Mouse (Mus musculus) neural tube, embryonic 15.5 days (tissue): ENCODE measurements around the gene Chac1. TPM values are rescaled to one million over a fixed set of nuclear protein-coding genes. Genes with fewer than 3 reads are reported as not detected.

ENCODE experiments used
- ATAC-seq: fragments of 200-750 bp; cut with Nextera tagmentation; 2 replicates; pipeline ENCODE4 v1.8.0; 2017; ENCODE audit warnings: mild to moderate bottlenecking, moderate TSS enrichment, moderate library complexity; ENCODE audit not compliant: low FRiP score
- H3K27ac ChIP-seq: fragments of 300-500 bp; sonication (generic); replicated peaks from 2 replicates; pipeline ENCODE4 v1.5.1; 2015; ENCODE audit warnings: mild to moderate bottlenecking, inconsistent platforms
- H3K27me3 ChIP-seq: fragments of 300-500 bp; sonication (generic); replicated peaks from 2 replicates; pipeline ENCODE4 v1.6.1; 2015; ENCODE audit warnings: inconsistent platforms
- H3K36me3 ChIP-seq: fragments of 300-500 bp; sonication (generic); 2 replicates; pipeline ENCODE4 v1.6.1; 2015; ENCODE audit warnings: inconsistent platforms
- H3K4me1 ChIP-seq: fragments of 300-500 bp; sonication (generic); 2 replicates; pipeline ENCODE4 v1.6.1; 2015; ENCODE audit warnings: inconsistent platforms
- H3K4me2 ChIP-seq: fragments of 300-500 bp; sonication (generic); 2 replicates; pipeline ENCODE4 v1.6.1; 2015; ENCODE audit warnings: inconsistent platforms, mild to moderate bottlenecking, moderate library complexity
- H3K4me3 ChIP-seq: fragments of 300-500 bp; sonication (generic); replicated peaks from 2 replicates; pipeline ENCODE4 v1.5.1; 2015; ENCODE audit warnings: mild to moderate bottlenecking, inconsistent platforms
- H3K9ac ChIP-seq: fragments of 300-500 bp; sonication (generic); replicated peaks from 2 replicates; pipeline ENCODE4 v1.6.1; 2015; ENCODE audit warnings: mild to moderate bottlenecking, inconsistent platforms
- H3K9me3 ChIP-seq: fragments of 300-500 bp; sonication (generic); replicated peaks from 2 replicates; pipeline ENCODE4 v1.6.1; 2016; ENCODE audit warnings: inconsistent platforms
- WGBS: fragments of 180-500 bp; shearing (Covaris S2); methylation state at CpG from one replicate; pipeline ENCODE4 v1.1.7; 2015; ENCODE audit warnings: mixed read lengths; 5-methylcytosine and 5-hydroxymethylcytosine counted together
- polyA plus RNA-seq: library from polyadenylated mRNA; unstranded; fragments of >200 nt; fragmentation: Nextera tagmentation; extraction: Ambion mirVana; gene quantifications from 2 replicates; pipeline ENCODE4 v1.2.1, GENCODE M21; 2015

Gene Chac1
- polyA plus RNA-seq, 1 experiment from 2014 or later, result 12.1 TPM

- peak; percentile 29 for ATAC-seq
- peak overlapping the region; percentile 78 for H3K4me2 ChIP-seq
- 3% methylated on average over 48 of the region's 48 CpGs for WGBS
- no peaks in the 10 kb centered on the region for H3K9me3 ChIP-seq
- H3K4me3 ChIP-seq, result peak overlapping the region; percentile 36
- H3K4me1 ChIP-seq, result peaks cover 55% of the 10 kb centered on the region
- 0 out of 2 replicates have a peak overlapping the region, but pooled peaks have one; percentile 36 for H3K9ac ChIP-seq
- no peak overlapping the region for H3K27ac ChIP-seq
- peaks cover 90% of the 10 kb centered on the region for H3K27me3 ChIP-seq
- H3K36me3 ChIP-seq, result no peaks in the 10 kb centered on the region
These were observed 29.1 kb upstream of the Chac1 start for GRCm38 (mm10) chr2:119321771-119322586.

- peak; percentile 32 for ATAC-seq
- H3K4me2 ChIP-seq, result peak overlapping the region; percentile 78
- H3K4me1 ChIP-seq, result peaks cover 61% of the 10 kb centered on the region
- no peaks in the 10 kb centered on the region for H3K9me3 ChIP-seq
- no peak overlapping the region for H3K27ac ChIP-seq
- H3K4me3 ChIP-seq, result peak overlapping the region; percentile 36
- peaks cover 90% of the 10 kb centered on the region for H3K27me3 ChIP-seq
- H3K9ac ChIP-seq, result 0 out of 2 replicates have a peak overlapping the region, but pooled peaks have one; percentile 36
- 4% methylated on average over 39 of the region's 39 CpGs for WGBS
- no peaks in the 10 kb centered on the region for H3K36me3 ChIP-seq
These were observed 28.3 kb upstream of the Chac1 start for GRCm38 (mm10) chr2:119322587-119323300.

GRCm38 (mm10) chr2:119323866-119324575 is 27.0 kb upstream of the Chac1 start:
- peak overlapping the region; percentile 9; the same call in 1 of the 2 replicates for H3K4me3 ChIP-seq

GRCm38 (mm10) chr2:119324576-119325318 is 26.3 kb upstream of the Chac1 start:
- no peaks in the 10 kb centered on the region for H3K36me3 ChIP-seq
- under 1% methylated on average over 32 of the region's 32 CpGs for WGBS
- peak overlapping the region; percentile 50 for H3K4me3 ChIP-seq

More at GRCm38 (mm10) chr2:119323866-119324575, 27.0 kb upstream of the Chac1 start:
- ATAC-seq, result no peak
- H3K36me3 ChIP-seq, result no peaks in the 10 kb centered on the region
- H3K4me1 ChIP-seq, result peaks cover 71% of the 10 kb centered on the region
- no peak overlapping the region for H3K9ac ChIP-seq
- peaks cover 91% of the 10 kb centered on the region for H3K27me3 ChIP-seq
- H3K4me2 ChIP-seq, result peak overlapping the region; percentile 98
- WGBS, result 2% methylated on average over 32 of the region's 32 CpGs
- H3K9me3 ChIP-seq, result no peaks in the 10 kb centered on the region
- H3K27ac ChIP-seq, result no peak overlapping the region

GRCm38 (mm10) chr2:119325568-119326143 is 25.4 kb upstream of the Chac1 start, which contains the start of gene Dll4:
Gene Dll4 (plus strand): TSS chr2:119325784.
- WGBS, result under 1% methylated on average over 32 of the region's 33 CpGs
- no peak within 1 kb of the TSS for H3K27ac ChIP-seq
- H3K9me3 ChIP-seq, result no peaks in the 10 kb centered on the region
- H3K4me2 ChIP-seq, result peak within 1 kb of the TSS; percentile 98
- H3K27me3 ChIP-seq, result peaks cover 93% of the 10 kb centered on the region
- H3K4me1 ChIP-seq, result peaks cover 76% of the 10 kb centered on the region
- H3K9ac ChIP-seq, result peak within 1 kb of the TSS; percentile 59
- no peaks in the 10 kb centered on the region for H3K36me3 ChIP-seq
- ATAC-seq, result 0 out of 2 replicates have a peak, but pooled peaks have one; percentile 15
- H3K4me3 ChIP-seq, result peak within 1 kb of the TSS; percentile 50

More at GRCm38 (mm10) chr2:119324576-119325318, 26.3 kb upstream of the Chac1 start:
- H3K27me3 ChIP-seq, result peaks cover 91% of the 10 kb centered on the region
- no peak overlapping the region for H3K9ac ChIP-seq
- no peaks in the 10 kb centered on the region for H3K9me3 ChIP-seq
- H3K27ac ChIP-seq, result no peak overlapping the region
- peaks cover 76% of the 10 kb centered on the region for H3K4me1 ChIP-seq
- ATAC-seq, result no peak
- H3K4me2 ChIP-seq, result peak overlapping the region; percentile 98

GRCm38 (mm10) chr2:119326161-119327101 is 24.6 kb upstream of the Chac1 start:
- under 1% methylated on average over 61 of the region's 61 CpGs for WGBS
- Histone ChIP-seq H3K4me2 (peak overlapping the region; percentile 98), H3K9ac (peak overlapping the region; percentile 59), H3K27me3 (peaks cover 93% of the 10 kb centered on the region), H3K36me3 (no peaks in the 10 kb centered on the region), H3K4me3 (peak overlapping the region; percentile 50), H3K27ac (no peak overlapping the region), H3K4me1 (peaks cover 72% of the 10 kb centered on the region), H3K9me3 (no peaks in the 10 kb centered on the region)
- ATAC-seq, result 0 out of 2 replicates have a peak, but pooled peaks have one; percentile 51

- Histone ChIP-seq H3K27me3 (peaks cover 93% of the 10 kb centered on the region), H3K4me3 (peak overlapping the region; percentile 50), H3K36me3 (no peaks in the 10 kb centered on the region), H3K9ac (peak overlapping the region; percentile 59), H3K9me3 (no peaks in the 10 kb centered on the region), H3K4me2 (peak overlapping the region; percentile 98), H3K4me1 (peaks cover 66% of the 10 kb centered on the region), H3K27ac (no peak overlapping the region)
- no peak for ATAC-seq
- WGBS, result under 1% methylated on average over 30 of the region's 30 CpGs
These were observed 23.9 kb upstream of the Chac1 start for GRCm38 (mm10) chr2:119327102-119327480.

GRCm38 (mm10) chr2:119327942-119328526 is 23.0 kb upstream of the Chac1 start:
- WGBS, result 11% methylated on average over 11 of the region's 11 CpGs
- no peaks in the 10 kb centered on the region for H3K9me3 ChIP-seq
- H3K36me3 ChIP-seq, result no peaks in the 10 kb centered on the region
- H3K4me1 ChIP-seq, result peaks cover 56% of the 10 kb centered on the region
- no peak for ATAC-seq
- peak overlapping the region; percentile 50 for H3K4me3 ChIP-seq
- H3K27me3 ChIP-seq, result peaks cover 92% of the 10 kb centered on the region
- peak overlapping the region; percentile 98 for H3K4me2 ChIP-seq
- H3K9ac ChIP-seq, result peak overlapping the region; percentile 17; the same call in 1 of the 2 replicates
- H3K27ac ChIP-seq, result no peak overlapping the region

GRCm38 (mm10) chr2:119328546-119328945 is 22.5 kb upstream of the Chac1 start:
- Histone ChIP-seq H3K4me2 (peak overlapping the region; percentile 98), H3K27me3 (peaks cover 87% of the 10 kb centered on the region), H3K9me3 (no peaks in the 10 kb centered on the region), H3K9ac (no peak overlapping the region), H3K4me3 (0 out of 2 replicates have a peak overlapping the region, but pooled peaks have one; percentile 50), H3K27ac (no peak overlapping the region), H3K36me3 (no peaks in the 10 kb centered on the region), H3K4me1 (peaks cover 55% of the 10 kb centered on the region)
- WGBS, result 34% methylated on average over 5 of the region's 5 CpGs
- ATAC-seq, result no peak
